Mouse (Mus musculus) stomach, embryonic 15.5 days (tissue): ENCODE data around the gene Lhx5. TPM values are rescaled to one million over a fixed set of nuclear protein-coding genes. Genes with fewer than 3 reads are reported as not detected.

Experiments used
- ATAC-seq: fragments of 200-750 bp; cut with Nextera tagmentation; 2 replicates; pipeline ENCODE4 v1.8.0; 2017; ENCODE audit warnings: low read depth, moderate number of reproducible peaks, moderate TSS enrichment; ENCODE audit not compliant: insufficient read depth, low FRiP score
- H3K27ac ChIP-seq: fragments of 300-500 bp; sonication (generic); 2 replicates; pipeline ENCODE4 v1.5.1; 2015; ENCODE audit warnings: mild to moderate bottlenecking, inconsistent platforms
- H3K27me3 ChIP-seq: fragments of 300-500 bp; sonication (generic); replicated peaks from 2 replicates; pipeline ENCODE4 v1.6.1; 2015; ENCODE audit warnings: inconsistent platforms
- H3K36me3 ChIP-seq: fragments of 300-500 bp; sonication (generic); 2 replicates; pipeline ENCODE4 v1.6.1; 2015; ENCODE audit warnings: inconsistent platforms
- H3K4me1 ChIP-seq: fragments of 300-500 bp; sonication (generic); 2 replicates; pipeline ENCODE4 v1.6.1; 2015; ENCODE audit warnings: inconsistent platforms
- H3K4me2 ChIP-seq: fragments of 300-500 bp; sonication (generic); 2 replicates; pipeline ENCODE4 v1.6.1; 2015; ENCODE audit warnings: mild to moderate bottlenecking, inconsistent platforms
- H3K4me3 ChIP-seq: fragments of 300-500 bp; sonication (generic); replicated peaks from 2 replicates; pipeline ENCODE4 v1.5.1; 2015; ENCODE audit warnings: inconsistent platforms
- H3K9ac ChIP-seq: fragments of 300-500 bp; sonication (generic); 2 replicates; pipeline ENCODE4 v1.6.1; 2015; ENCODE audit warnings: inconsistent platforms
- H3K9me3 ChIP-seq: fragments of 300-500 bp; sonication (generic); 2 replicates; pipeline ENCODE4 v1.6.1; 2016; ENCODE audit warnings: inconsistent platforms
- WGBS: fragments of 180-500 bp; shearing (Covaris S2); methylation state at CpG from one replicate; pipeline ENCODE4 v1.1.7; 2015; 5-methylcytosine and 5-hydroxymethylcytosine counted together
- polyA plus RNA-seq: library from polyadenylated mRNA; unstranded; fragments of >200 nt; fragmentation: Nextera tagmentation; extraction: Ambion mirVana; gene quantifications from 2 replicates; pipeline ENCODE4 v1.2.1, GENCODE M21; 2015

Lhx5 gene
- polyA plus RNA-seq, 1 experiment from 2014 or later, result 0.14 TPM

- H3K36me3 ChIP-seq, result no peaks in the 10 kb centered on the region
- ATAC-seq, result no peak
- H3K4me1 ChIP-seq, result no peaks in the 10 kb centered on the region
- H3K9me3 ChIP-seq, result no peaks in the 10 kb centered on the region
- no peak within 1 kb of the TSS for H3K4me2 ChIP-seq
- H3K4me3 ChIP-seq, result no peak within 1 kb of the TSS
- 0 out of 2 replicates have a peak, but pooled peaks cover 4% of the 10 kb centered on the region for H3K27me3 ChIP-seq
- WGBS, result 51% methylated on average over 8 of the region's 8 CpGs
- H3K9ac ChIP-seq, result no peak within 1 kb of the TSS
- H3K27ac ChIP-seq, result no peak within 1 kb of the TSS
Observed at GRCm38 (mm10) chr5:120472770-120473169, 41.3 kb downstream of the Lhx5 start, which contains the start of gene Sdsl. Gene Sdsl (minus strand): TSS chr5:120472810.

- 86% methylated on average over 2 of the region's 2 CpGs for WGBS
- ATAC-seq, result no peak
Observed at GRCm38 (mm10) chr5:120473361-120473760, 41.9 kb downstream of the Lhx5 start.

GRCm38 (mm10) chr5:120475861-120476260, 44.4 kb downstream of the Lhx5 start:
- Histone ChIP-seq H3K4me2 (no peak overlapping the region), H3K9ac (no peak overlapping the region), H3K36me3 (no peaks in the 10 kb centered on the region), H3K27ac (no peak overlapping the region), H3K9me3 (no peaks in the 10 kb centered on the region), H3K4me3 (no peak overlapping the region), H3K4me1 (no peaks in the 10 kb centered on the region), H3K27me3 (0 out of 2 replicates have a peak, but pooled peaks cover 4% of the 10 kb centered on the region)
- WGBS, result 55% methylated on average over 8 of the region's 8 CpGs
- ATAC-seq, result no peak

More at GRCm38 (mm10) chr5:120473361-120473760, 41.9 kb downstream of the Lhx5 start:
- no peak overlapping the region for H3K4me3 ChIP-seq
- H3K9me3 ChIP-seq, result no peaks in the 10 kb centered on the region
- H3K9ac ChIP-seq, result no peak overlapping the region
- 0 out of 2 replicates have a peak, but pooled peaks cover 4% of the 10 kb centered on the region for H3K27me3 ChIP-seq
- no peaks in the 10 kb centered on the region for H3K4me1 ChIP-seq
- H3K36me3 ChIP-seq, result no peaks in the 10 kb centered on the region
- H3K4me2 ChIP-seq, result no peak overlapping the region
- H3K27ac ChIP-seq, result no peak overlapping the region

GRCm38 (mm10) chr5:120476296-120476695, 44.8 kb downstream of the Lhx5 start, which contains the start of gene Sds:
Gene Sds (plus strand): TSS chr5:120476526.
- WGBS, result 18% methylated on average over 13 of the region's 13 CpGs
- no peaks in the 10 kb centered on the region for H3K36me3 ChIP-seq
- H3K4me3 ChIP-seq, result no peak within 1 kb of the TSS
- no peak; the same call in 1 of the 2 replicates for ATAC-seq
- no peak within 1 kb of the TSS for H3K27ac ChIP-seq
- no peak within 1 kb of the TSS for H3K4me2 ChIP-seq
- 0 out of 2 replicates have a peak, but pooled peaks cover 4% of the 10 kb centered on the region for H3K27me3 ChIP-seq
- H3K9ac ChIP-seq, result no peak within 1 kb of the TSS
- no peaks in the 10 kb centered on the region for H3K9me3 ChIP-seq
- no peaks in the 10 kb centered on the region for H3K4me1 ChIP-seq

- Histone ChIP-seq H3K27me3 (0 out of 2 replicates have a peak, but pooled peaks cover 4% of the 10 kb centered on the region), H3K4me2 (no peak overlapping the region), H3K4me1 (no peaks in the 10 kb centered on the region), H3K4me3 (no peak overlapping the region), H3K9ac (no peak overlapping the region), H3K27ac (no peak overlapping the region), H3K36me3 (no peaks in the 10 kb centered on the region), H3K9me3 (no peaks in the 10 kb centered on the region)
- no peak for ATAC-seq
- 89% methylated on average over 5 of the region's 5 CpGs for WGBS
Observed at GRCm38 (mm10) chr5:120477993-120478392, 46.5 kb downstream of the Lhx5 start.

- Histone ChIP-seq H3K4me1 (no peaks in the 10 kb centered on the region), H3K9me3 (no peaks in the 10 kb centered on the region), H3K4me3 (no peak overlapping the region), H3K4me2 (no peak overlapping the region), H3K27ac (no peak overlapping the region), H3K9ac (no peak overlapping the region), H3K27me3 (0 out of 2 replicates have a peak, but pooled peaks cover 4% of the 10 kb centered on the region), H3K36me3 (no peaks in the 10 kb centered on the region)
- 60% methylated on average over 4 of the region's 4 CpGs for WGBS
- no peak for ATAC-seq
Observed at GRCm38 (mm10) chr5:120479538-120479937, 48.0 kb downstream of the Lhx5 start.

GRCm38 (mm10) chr5:120481205-120481604, 49.7 kb downstream of the Lhx5 start:
- Histone ChIP-seq H3K27me3 (0 out of 2 replicates have a peak, but pooled peaks cover 4% of the 10 kb centered on the region), H3K27ac (no peak overlapping the region), H3K4me1 (no peaks in the 10 kb centered on the region), H3K9ac (no peak overlapping the region), H3K4me3 (no peak overlapping the region), H3K9me3 (no peaks in the 10 kb centered on the region), H3K4me2 (no peak overlapping the region), H3K36me3 (0 out of 2 replicates have a peak, but pooled peaks cover 6% of the 10 kb centered on the region)
- 71% methylated on average over 9 of the region's 9 CpGs for WGBS
- ATAC-seq, result no peak

GRCm38 (mm10) chr5:120483399-120483798, 51.9 kb downstream of the Lhx5 start:
- Histone ChIP-seq H3K27ac (no peak overlapping the region), H3K9ac (no peak overlapping the region), H3K9me3 (no peaks in the 10 kb centered on the region), H3K36me3 (peaks cover 16% of the 10 kb centered on the region; the same call in 1 of the 2 replicates), H3K27me3 (no peaks in the 10 kb centered on the region), H3K4me3 (no peak overlapping the region), H3K4me2 (no peak overlapping the region), H3K4me1 (no peaks in the 10 kb centered on the region)
- 84% methylated on average over 19 of the region's 19 CpGs for WGBS
- no peak for ATAC-seq

GRCm38 (mm10) chr5:120487844-120488243, 56.3 kb downstream of the Lhx5 start:
- no peaks in the 10 kb centered on the region for H3K4me1 ChIP-seq
- H3K9me3 ChIP-seq, result no peaks in the 10 kb centered on the region
- H3K27me3 ChIP-seq, result no peaks in the 10 kb centered on the region
- no peak for ATAC-seq
- H3K9ac ChIP-seq, result no peak overlapping the region
- no peak overlapping the region for H3K27ac ChIP-seq
- no peak overlapping the region for H3K4me3 ChIP-seq
- WGBS, result 82% methylated on average over 8 of the region's 8 CpGs
- peaks cover 19% of the 10 kb centered on the region; the same call in 1 of the 2 replicates for H3K36me3 ChIP-seq
- H3K4me2 ChIP-seq, result no peak overlapping the region

GRCm38 (mm10) chr5:120490679-120491192, 59.2 kb downstream of the Lhx5 start:
- no peaks in the 10 kb centered on the region for H3K9me3 ChIP-seq
- H3K4me1 ChIP-seq, result no peaks in the 10 kb centered on the region
- ATAC-seq, result no peak
- no peaks in the 10 kb centered on the region for H3K27me3 ChIP-seq
- 81% methylated on average over 8 of the region's 8 CpGs for WGBS
- peaks cover 20% of the 10 kb centered on the region; the same call in 1 of the 2 replicates for H3K36me3 ChIP-seq
- no peak overlapping the region for H3K4me2 ChIP-seq
- H3K27ac ChIP-seq, result no peak overlapping the region
- H3K9ac ChIP-seq, result no peak overlapping the region
- no peak overlapping the region for H3K4me3 ChIP-seq
